Mouse (Mus musculus): Measurements from ENCODE around the gene Ccdc7a.
A peak's percentile ranks its signal among the peaks of the same experiment; 100 is the strongest.
"Not testable (repeated sequence)": the region's sequence is repeated elsewhere in the genome, so short reads cannot be mapped to it uniquely, and the experiment has no call there.

Gene Ccdc7a

GRCm38 (mm10) chr8:129065417-129065816 is at the start of gene Ccdc7a:
Gene Ccdc7a, minus strand, starts transcription at chr8:129065517.
- not testable (repeated sequence) for DNase-seq (ENCODE audit: low spot score)

GRCm38 (mm10) chr8:129066834-129067233 is 1.5 kb upstream of the Ccdc7a start, which contains the start of gene Ccdc7b:
Gene Ccdc7b, plus strand, starts transcription at chr8:129067134.
- DNase-seq (ENCODE audit: low spot score): not testable (repeated sequence)

- DNase-seq (ENCODE audit: low spot score): no peak
These were observed 73.9 kb downstream of the Ccdc7a start for GRCm38 (mm10) chr8:128991389-128991788.

- not testable (repeated sequence) for DNase-seq (ENCODE audit: low spot score)
These were observed 116.4 kb downstream of the Ccdc7a start for GRCm38 (mm10) chr8:128948941-128949340.

GRCm38 (mm10) chr8:128941022-128941641 is 124.2 kb downstream of the Ccdc7a start:
- peak; percentile 57 for DNase-seq (ENCODE audit: low spot score)

- DNase-seq (ENCODE audit: low spot score): no peak
These were observed 131.9 kb downstream of the Ccdc7a start for GRCm38 (mm10) chr8:128933446-128933845.

GRCm38 (mm10) chr8:128882719-128883118 is 182.6 kb downstream of the Ccdc7a start:
- DNase-seq (ENCODE audit: low spot score): no peak

GRCm38 (mm10) chr8:128843749-128844148 is 221.6 kb downstream of the Ccdc7a start:
- no peak for DNase-seq (ENCODE audit: low spot score)

- DNase-seq (ENCODE audit: low spot score): no peak
These were observed 252.8 kb downstream of the Ccdc7a start for GRCm38 (mm10) chr8:128812521-128812920.

- no peak for DNase-seq (ENCODE audit: low spot score)
These were observed 266.7 kb downstream of the Ccdc7a start, which contains the start of gene Gm3952 for GRCm38 (mm10) chr8:128798594-128798993. Gene Gm3952, minus strand, starts transcription at chr8:128798694.

- no peak for DNase-seq (ENCODE audit: low spot score)
These were observed 329.6 kb downstream of the Ccdc7a start for GRCm38 (mm10) chr8:128735692-128736091.

- no peak for DNase-seq (ENCODE audit: low spot score)
These were observed 331.2 kb downstream of the Ccdc7a start for GRCm38 (mm10) chr8:128734118-128734517.

- DNase-seq (ENCODE audit: low spot score): no peak
These were observed 333.1 kb downstream of the Ccdc7a start for GRCm38 (mm10) chr8:128732254-128732653.

- DNase-seq (ENCODE audit: low spot score): no peak
These were observed 338.1 kb downstream of the Ccdc7a start for GRCm38 (mm10) chr8:128727213-128727612.

GRCm38 (mm10) chr8:128724819-128725218 is 340.5 kb downstream of the Ccdc7a start:
- peak; percentile 31 for DNase-seq (ENCODE audit: low spot score)

- peak; percentile 31 for DNase-seq (ENCODE audit: low spot score)
These were observed 349.1 kb downstream of the Ccdc7a start for GRCm38 (mm10) chr8:128716184-128716583.

- peak; percentile 79 for DNase-seq (ENCODE audit: low spot score)
These were observed 356.1 kb downstream of the Ccdc7a start for GRCm38 (mm10) chr8:128709261-128709660.

GRCm38 (mm10) chr8:128704836-128705235 is 360.5 kb downstream of the Ccdc7a start:
- no peak for DNase-seq (ENCODE audit: low spot score)

GRCm38 (mm10) chr8:128704376-128704775 is 360.9 kb downstream of the Ccdc7a start:
- no peak for DNase-seq (ENCODE audit: low spot score)

- no peak for DNase-seq (ENCODE audit: low spot score)
These were observed 367.4 kb downstream of the Ccdc7a start for GRCm38 (mm10) chr8:128697945-128698344.

GRCm38 (mm10) chr8:128696701-128697397 is 368.5 kb downstream of the Ccdc7a start:
- no peak for DNase-seq (ENCODE audit: low spot score)

- no peak for DNase-seq (ENCODE audit: low spot score)
These were observed 375.3 kb downstream of the Ccdc7a start for GRCm38 (mm10) chr8:128690056-128690455.

- no peak for DNase-seq (ENCODE audit: low spot score)
These were observed 376.6 kb downstream of the Ccdc7a start for GRCm38 (mm10) chr8:128688679-128689078.
